Mouse (Mus musculus): ENCODE results near the gene Tnfrsf14. TPM values are rescaled to one million over a fixed set of nuclear protein-coding genes. Genes with fewer than 3 reads are reported as not detected.
A peak's percentile ranks its signal among the peaks of the same experiment; 100 is the strongest.

Gene Tnfrsf14
- polyA plus RNA-seq, 1 experiment from 2014 or later, result 0.42 TPM

GRCm38 (mm10) chr4:154962683-154963082, 34.3 kb upstream of the Tnfrsf14 start:
- H3K9me3 ChIP-seq (ENCODE audit: control insufficient read depth, low read length), result no peaks in the 10 kb centered on the region
- H3K4me3 ChIP-seq (ENCODE audit: low read length), result peak overlapping the region; percentile 85
- peak overlapping the region; percentile 71; the same call in 1 of the 2 replicates for H3K4me2 ChIP-seq (replicated peaks; ENCODE audit: low read depth, low read length)
- H3K36me3 ChIP-seq (ENCODE audit: control insufficient read depth, insufficient read depth, low read length), result peaks cover 12% of the 10 kb centered on the region; the same call in 1 of the 2 replicates
- H3K27ac ChIP-seq (ENCODE audit: low read depth, low read length), result no peak overlapping the region
- H3K9ac ChIP-seq (ENCODE audit: low read depth, low read length), result no peak overlapping the region
- ATAC-seq (ENCODE audit: low FRiP score, low TSS enrichment), result no peak
- WGBS, result 75% methylated on average over 7 of the region's 7 CpGs
- H3K4me1 ChIP-seq (ENCODE audit: control insufficient read depth, insufficient read depth, low read length), result peaks cover 41% of the 10 kb centered on the region
- H3K27me3 ChIP-seq (ENCODE audit: control insufficient read depth, insufficient read depth, low read length), result peaks cover 47% of the 10 kb centered on the region

- H3K4me1 ChIP-seq (ENCODE audit: control insufficient read depth, insufficient read depth, low read length), result peaks cover 43% of the 10 kb centered on the region
- H3K4me2 ChIP-seq (replicated peaks; ENCODE audit: low read depth, low read length), result peak overlapping the region; percentile 71
- no peak for ATAC-seq (ENCODE audit: low FRiP score, low TSS enrichment)
- H3K27me3 ChIP-seq (ENCODE audit: control insufficient read depth, insufficient read depth, low read length), result peaks cover 52% of the 10 kb centered on the region
- H3K4me3 ChIP-seq (ENCODE audit: low read length), result peak overlapping the region; percentile 46
- H3K9me3 ChIP-seq (ENCODE audit: control insufficient read depth, low read length), result no peaks in the 10 kb centered on the region
- H3K9ac ChIP-seq (ENCODE audit: low read depth, low read length), result peak overlapping the region; percentile 56; the same call in 1 of the 2 replicates
- peaks cover 9% of the 10 kb centered on the region; the same call in 1 of the 2 replicates for H3K36me3 ChIP-seq (ENCODE audit: control insufficient read depth, insufficient read depth, low read length)
- no peak overlapping the region for H3K27ac ChIP-seq (ENCODE audit: low read depth, low read length)
- 21% methylated on average over 13 of the region's 13 CpGs for WGBS
Observed at GRCm38 (mm10) chr4:154961911-154962310, 33.5 kb upstream of the Tnfrsf14 start.

DNA sequence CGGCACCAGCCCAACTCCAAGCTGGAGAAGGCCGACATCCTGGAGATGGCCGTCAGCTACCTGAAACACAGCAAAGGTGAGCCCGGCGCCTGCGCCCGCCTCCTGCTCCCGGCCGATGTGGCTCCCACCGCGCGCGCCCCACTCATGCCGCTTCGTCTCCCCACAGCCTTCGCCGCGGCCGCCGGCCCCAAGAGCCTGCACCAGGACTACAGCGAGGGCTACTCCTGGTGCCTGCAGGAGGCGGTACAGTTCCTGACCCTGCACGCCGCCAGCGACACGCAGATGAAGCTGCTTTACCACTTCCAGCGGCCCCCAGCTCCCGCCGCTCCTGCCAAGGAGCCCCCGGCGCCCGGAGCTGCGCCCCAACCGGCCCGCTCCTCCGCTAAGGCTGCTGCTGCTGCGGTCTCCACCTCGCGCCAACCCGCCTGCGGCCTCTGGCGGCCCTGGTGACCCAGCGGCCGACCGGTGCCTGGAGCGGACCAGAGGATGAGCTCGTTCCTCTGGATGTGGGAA, 32.9 kb upstream of the Tnfrsf14 start:
- H3K4me3 ChIP-seq (ENCODE audit: low read length), result peak overlapping the region; percentile 46
- peaks cover 5% of the 10 kb centered on the region; the same call in 1 of the 2 replicates for H3K36me3 ChIP-seq (ENCODE audit: control insufficient read depth, insufficient read depth, low read length)
- H3K9ac ChIP-seq (ENCODE audit: low read depth, low read length), result peak overlapping the region; percentile 56
- H3K27ac ChIP-seq (ENCODE audit: low read depth, low read length), result no peak overlapping the region
- WGBS, result under 1% methylated on average over 47 of the region's 47 CpGs
- no peaks in the 10 kb centered on the region for H3K9me3 ChIP-seq (ENCODE audit: control insufficient read depth, low read length)
- ATAC-seq (ENCODE audit: low FRiP score, low TSS enrichment), result no peak
- peaks cover 42% of the 10 kb centered on the region for H3K4me1 ChIP-seq (ENCODE audit: control insufficient read depth, insufficient read depth, low read length)
- peak overlapping the region; percentile 71 for H3K4me2 ChIP-seq (replicated peaks; ENCODE audit: low read depth, low read length)
- H3K27me3 ChIP-seq (ENCODE audit: control insufficient read depth, insufficient read depth, low read length), result peaks cover 54% of the 10 kb centered on the region

GRCm38 (mm10) chr4:154960690-154961225, 32.4 kb upstream of the Tnfrsf14 start, which contains the start of gene Hes5:
Hes5 (plus strand) TSS chr4:154960923.
- Histone ChIP-seq H3K9ac (ENCODE audit: low read depth, low read length) (peak within 1 kb of the TSS; percentile 56), H3K27me3 (ENCODE audit: control insufficient read depth, insufficient read depth, low read length) (peaks cover 54% of the 10 kb centered on the region), H3K4me1 (ENCODE audit: control insufficient read depth, insufficient read depth, low read length) (peaks cover 40% of the 10 kb centered on the region), H3K27ac (ENCODE audit: low read depth, low read length) (no peak within 1 kb of the TSS), H3K36me3 (ENCODE audit: control insufficient read depth, insufficient read depth, low read length) (no peaks in the 10 kb centered on the region), H3K4me2 (replicated peaks; ENCODE audit: low read depth, low read length) (peak within 1 kb of the TSS; percentile 71), H3K4me3 (ENCODE audit: low read length) (peak within 1 kb of the TSS; percentile 46), H3K9me3 (ENCODE audit: control insufficient read depth, low read length) (no peaks in the 10 kb centered on the region)
- ATAC-seq (ENCODE audit: low FRiP score, low TSS enrichment), result no peak
- under 1% methylated on average over 59 of the region's 65 CpGs for WGBS

GRCm38 (mm10) chr4:154960021-154960689, 31.8 kb upstream of the Tnfrsf14 start:
- Histone ChIP-seq H3K9ac (ENCODE audit: low read depth, low read length) (0 out of 2 replicates have a peak overlapping the region, but pooled peaks have one; percentile 56), H3K4me1 (ENCODE audit: control insufficient read depth, insufficient read depth, low read length) (peaks cover 35% of the 10 kb centered on the region)

DNA sequence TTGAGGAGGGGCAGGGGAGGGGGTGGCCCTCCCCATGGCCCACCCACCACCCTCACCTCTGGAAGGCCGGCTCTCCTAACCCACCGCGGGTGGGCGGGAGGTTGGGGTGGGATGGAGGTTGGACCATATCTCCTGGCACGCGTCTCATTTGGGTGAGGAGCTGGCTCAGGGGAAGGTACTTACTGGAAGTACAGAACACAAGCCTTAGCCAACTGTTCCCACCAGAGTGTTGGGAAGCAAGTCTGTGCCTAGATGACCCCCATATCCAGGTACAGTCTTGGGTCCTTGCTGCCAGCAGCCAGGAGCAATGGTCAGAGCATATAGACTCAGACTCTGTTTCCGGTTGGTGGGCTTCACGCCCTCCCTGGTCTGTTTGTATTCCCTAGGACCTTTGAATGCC, 30.3 kb upstream of the Tnfrsf14 start:
- 9% methylated on average over 8 of the region's 8 CpGs for WGBS
- no peak overlapping the region for H3K4me3 ChIP-seq (ENCODE audit: low read length)
- no peaks in the 10 kb centered on the region for H3K36me3 ChIP-seq (ENCODE audit: control insufficient read depth, insufficient read depth, low read length)
- H3K4me2 ChIP-seq (replicated peaks; ENCODE audit: low read depth, low read length), result peak overlapping the region; percentile 19
- H3K9me3 ChIP-seq (ENCODE audit: control insufficient read depth, low read length), result no peaks in the 10 kb centered on the region
- H3K27me3 ChIP-seq (ENCODE audit: control insufficient read depth, insufficient read depth, low read length), result peaks cover 65% of the 10 kb centered on the region
- H3K9ac ChIP-seq (ENCODE audit: low read depth, low read length), result no peak overlapping the region
- no peak for ATAC-seq (ENCODE audit: low FRiP score, low TSS enrichment)
- H3K4me1 ChIP-seq (ENCODE audit: control insufficient read depth, insufficient read depth, low read length), result peaks cover 28% of the 10 kb centered on the region; the same call in 1 of the 2 replicates
- H3K27ac ChIP-seq (ENCODE audit: low read depth, low read length), result no peak overlapping the region

More at GRCm38 (mm10) chr4:154960021-154960689, 31.8 kb upstream of the Tnfrsf14 start:
- Histone ChIP-seq H3K36me3 (ENCODE audit: control insufficient read depth, insufficient read depth, low read length) (no peaks in the 10 kb centered on the region), H3K4me3 (ENCODE audit: low read length) (peak overlapping the region; percentile 46), H3K9me3 (ENCODE audit: control insufficient read depth, low read length) (no peaks in the 10 kb centered on the region), H3K4me2 (replicated peaks; ENCODE audit: low read depth, low read length) (peak overlapping the region; percentile 71), H3K27me3 (ENCODE audit: control insufficient read depth, insufficient read depth, low read length) (peaks cover 54% of the 10 kb centered on the region), H3K27ac (ENCODE audit: low read depth, low read length) (no peak overlapping the region)
- no peak for ATAC-seq (ENCODE audit: low FRiP score, low TSS enrichment)
- WGBS, result 18% methylated on average over 20 of the region's 20 CpGs

- no peak overlapping the region for H3K9ac ChIP-seq (ENCODE audit: low read depth, low read length)
- ATAC-seq (ENCODE audit: low FRiP score, low TSS enrichment), result no peak
Observed at GRCm38 (mm10) chr4:154958171-154958570, 29.8 kb upstream of the Tnfrsf14 start.

GRCm38 (mm10) chr4:154957289-154957993, 29.1 kb upstream of the Tnfrsf14 start:
- H3K4me1 ChIP-seq (ENCODE audit: control insufficient read depth, insufficient read depth, low read length), result peaks cover 20% of the 10 kb centered on the region; the same call in 1 of the 2 replicates
- 49% methylated on average over 13 of the region's 13 CpGs for WGBS
- ATAC-seq (ENCODE audit: low FRiP score, low TSS enrichment), result no peak
- no peaks in the 10 kb centered on the region for H3K9me3 ChIP-seq (ENCODE audit: control insufficient read depth, low read length)
- no peak overlapping the region for H3K9ac ChIP-seq (ENCODE audit: low read depth, low read length)
- no peaks in the 10 kb centered on the region for H3K36me3 ChIP-seq (ENCODE audit: control insufficient read depth, insufficient read depth, low read length)
- no peak overlapping the region for H3K4me2 ChIP-seq (replicated peaks; ENCODE audit: low read depth, low read length)
- H3K4me3 ChIP-seq (ENCODE audit: low read length), result no peak overlapping the region
- H3K27ac ChIP-seq (ENCODE audit: low read depth, low read length), result no peak overlapping the region
- peaks cover 76% of the 10 kb centered on the region for H3K27me3 ChIP-seq (ENCODE audit: control insufficient read depth, insufficient read depth, low read length)

More at GRCm38 (mm10) chr4:154958171-154958570, 29.8 kb upstream of the Tnfrsf14 start:
- peaks cover 70% of the 10 kb centered on the region for H3K27me3 ChIP-seq (ENCODE audit: control insufficient read depth, insufficient read depth, low read length)
- H3K4me3 ChIP-seq (ENCODE audit: low read length), result no peak overlapping the region
- no peak overlapping the region for H3K27ac ChIP-seq (ENCODE audit: low read depth, low read length)
- no peaks in the 10 kb centered on the region for H3K9me3 ChIP-seq (ENCODE audit: control insufficient read depth, low read length)
- H3K4me1 ChIP-seq (ENCODE audit: control insufficient read depth, insufficient read depth, low read length), result peaks cover 24% of the 10 kb centered on the region; the same call in 1 of the 2 replicates
- no peaks in the 10 kb centered on the region for H3K36me3 ChIP-seq (ENCODE audit: control insufficient read depth, insufficient read depth, low read length)
- WGBS, result 5% methylated on average over 15 of the region's 15 CpGs
- peak overlapping the region; percentile 19 for H3K4me2 ChIP-seq (replicated peaks; ENCODE audit: low read depth, low read length)
